Mouse (Mus musculus) ES-Bruce4 (cell line): ENCODE results near the gene Me1.

ENCODE experiments used
- CTCF ChIP-seq: IDR thresholded peaks from one replicate; pipeline ENCODE4 v1.8.1; 2011; ENCODE audit warnings: low read depth, low read length
- EP300 ChIP-seq: IDR thresholded peaks from 2 replicates; pipeline ENCODE4 v1.6.1; 2011; ENCODE audit warnings: low read depth, low read length; ENCODE audit not compliant: insufficient read depth
- POLR2A ChIP-seq: IDR thresholded peaks from one replicate; pipeline ENCODE4 v1.8.1; 2011; ENCODE audit warnings: low read length; ENCODE audit not compliant: insufficient read depth

GRCm38 (mm10) chr9:86612091-86612490 is 83.7 kb downstream of the Me1 start:
- TF ChIP-seq POLR2A (no peak), CTCF (no peak), EP300 (no peak)
